Mouse (Mus musculus) olfactory bulb, adult 2 months (tissue): ENCODE data around the gene Crcp. TPM values are rescaled to one million over a fixed set of nuclear protein-coding genes. Genes with fewer than 3 reads are reported as not detected.

ENCODE experiments used
- H3K27ac ChIP-seq: fragments of 200-500 bp; 2 replicates; pipeline ENCODE4 v1.5.1; 2012; ENCODE audit warnings: low read depth, low read length; ENCODE audit not compliant: insufficient read depth
- H3K4me1 ChIP-seq: fragments of 200-500 bp; 2 replicates; pipeline ENCODE4 v1.6.1; 2012; ENCODE audit warnings: low read length; ENCODE audit not compliant: control insufficient read depth, insufficient read depth
- H3K4me3 ChIP-seq: fragments of 200-500 bp; 2 replicates; pipeline ENCODE4 v1.5.1; 2012; ENCODE audit warnings: mild to moderate bottlenecking, low read depth, low read length, moderate library complexity; ENCODE audit not compliant: insufficient read depth
- CTCF ChIP-seq: fragments of 200-500 bp; IDR thresholded peaks from 2 replicates; pipeline ENCODE4 v1.5.1; 2012; ENCODE audit warnings: low read depth, mild to moderate bottlenecking, low read length, moderate library complexity; ENCODE audit not compliant: insufficient read depth
- POLR2A ChIP-seq: fragments of 200-500 bp; IDR thresholded peaks from 2 replicates; pipeline ENCODE4 v1.6.1; 2012; ENCODE audit warnings: mild to moderate bottlenecking, low read depth, low read length, moderate library complexity; ENCODE audit not compliant: insufficient read depth
- whole genome bisulfite sequencing: fragments of 180-500 bp; shearing (Covaris S2); methylation state at CpG from one replicate; pipeline ENCODE4 v1.1.7; 2018; 5-methylcytosine and 5-hydroxymethylcytosine counted together
- polyA plus RNA-seq: library from polyadenylated mRNA; stranded (reverse); fragments of >200 nt; gene quantifications from 2 replicates; pipeline ENCODE4 v1.2.4, GENCODE M21; 2012; ENCODE audit warnings: low replicate concordance; ENCODE audit not compliant: missing spikeins, insufficient read depth, insufficient read length

Crcp gene
- polyA plus RNA-seq, 1 experiment = not detected

DNA sequence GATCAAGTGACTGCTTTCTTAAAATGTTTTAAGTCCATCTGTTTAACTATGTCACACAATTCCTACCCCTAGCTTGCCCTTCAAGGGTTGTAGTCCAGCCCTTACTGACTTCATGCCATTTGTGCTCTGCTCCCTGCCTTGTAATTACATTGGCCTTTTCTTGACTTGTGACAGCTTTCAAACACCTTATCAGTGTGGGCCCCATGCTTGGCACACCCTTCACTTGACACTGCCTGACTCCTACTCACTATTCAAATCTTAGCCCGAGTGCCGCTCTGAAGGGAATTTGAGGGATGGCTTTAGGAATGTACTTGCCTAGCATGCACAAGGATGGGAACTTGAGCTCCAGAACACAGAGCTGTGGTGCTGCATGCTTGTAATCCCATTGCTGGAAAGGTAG, 68.7 kb downstream of the Crcp start:
- peaks cover 2% of the 10 kb centered on the region; the same call in 1 of the 2 replicates for H3K4me1 ChIP-seq
- 77% methylated on average over 2 of the region's 2 CpGs for WGBS
- no peak for TF ChIP-seq CTCF

DNA sequence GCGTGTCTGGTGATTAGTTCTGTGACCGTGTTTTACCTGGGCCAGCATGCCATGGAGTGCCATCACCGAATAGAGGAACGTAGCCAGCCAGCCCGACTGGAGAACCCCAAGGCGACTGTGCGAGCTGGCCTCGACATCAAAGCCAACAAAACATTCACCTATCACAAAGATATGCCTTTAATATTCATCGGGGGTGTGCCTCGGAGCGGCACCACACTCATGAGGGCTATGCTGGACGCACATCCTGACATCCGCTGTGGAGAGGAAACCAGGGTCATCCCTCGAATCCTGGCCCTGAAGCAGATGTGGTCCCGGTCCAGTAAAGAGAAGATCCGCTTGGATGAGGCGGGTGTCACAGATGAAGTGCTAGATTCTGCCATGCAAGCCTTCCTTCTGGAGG, 72.6 kb downstream of the Crcp start:
- H3K4me1 ChIP-seq = peaks cover 3% of the 10 kb centered on the region
- WGBS = 97% methylated on average over 17 of the region's 17 CpGs
- H3K4me3 ChIP-seq = no peak overlapping the region
- TF ChIP-seq POLR2A (no peak), CTCF (no peak)
- no peak overlapping the region for H3K27ac ChIP-seq

More for the DNA sequence above, 68.7 kb downstream of the Crcp start:
- Histone ChIP-seq H3K27ac (no peak overlapping the region), H3K4me3 (no peak overlapping the region)

GRCm38 (mm10) chr5:130109348-130109747, 80.3 kb downstream of the Crcp start:
- TF ChIP-seq POLR2A = no peak
- TF ChIP-seq CTCF = no peak
- H3K4me3 ChIP-seq = no peak overlapping the region
- 71% methylated on average over 3 of the region's 3 CpGs for WGBS
- no peak overlapping the region for H3K27ac ChIP-seq
- peaks cover 2% of the 10 kb centered on the region; the same call in 1 of the 2 replicates for H3K4me1 ChIP-seq

Other genes with a start within 250 kb of the Crcp start
- gene Psph, start 241.8 kb upstream of the Crcp start, polyA plus RNA-seq = not detected in 2 replicates
- not detected in 2 replicates for gene Sumf2, start 182.3 kb upstream of the Crcp start, polyA plus RNA-seq
- not detected in 2 replicates for gene Chchd2, start 141.8 kb upstream of the Crcp start, polyA plus RNA-seq
- not detected in 2 replicates for gene Zbed5, start 133.6 kb upstream of the Crcp start, polyA plus RNA-seq
- gene Phkg1, start 130.7 kb upstream of the Crcp start, polyA plus RNA-seq = not detected in 2 replicates
- gene Nupr1l, start 120.8 kb upstream of the Crcp start, polyA plus RNA-seq = not detected in 2 replicates
- not detected in 2 replicates for gene Vkorc1l1, start 87.3 kb upstream of the Crcp start, polyA plus RNA-seq
- gene Gusb, start 26.2 kb upstream of the Crcp start, polyA plus RNA-seq = not detected in 2 replicates
- not detected in 2 replicates for gene Asl, start within 50 bp of the Crcp start, polyA plus RNA-seq
- not detected in 2 replicates for gene Tpst1, start 44.0 kb downstream of the Crcp start, polyA plus RNA-seq
- not detected in 2 replicates for gene Kctd7, start 115.6 kb downstream of the Crcp start, polyA plus RNA-seq
- not detected in 2 replicates for gene Rabgef1, start 142.5 kb downstream of the Crcp start, polyA plus RNA-seq
- gene Tmem248, start 187.8 kb downstream of the Crcp start, polyA plus RNA-seq = not detected in 2 replicates
- not detected in 2 replicates for gene Sbds, start 226.2 kb downstream of the Crcp start, polyA plus RNA-seq
- gene Tyw1, start 226.3 kb downstream of the Crcp start, polyA plus RNA-seq = not detected in 2 replicates